Mouse (Mus musculus) stomach, adult 2 months (tissue): ENCODE data around the gene Nacad. TPM values are rescaled to one million over a fixed set of nuclear protein-coding genes. Genes with fewer than 3 reads are reported as not detected.

Experiments
- polyA plus RNA-seq: library from polyadenylated mRNA; depleted of rRNA; stranded (reverse); fragments of >200 nt; gene quantifications from 2 replicates; pipeline ENCODE4 v1.2.3, GENCODE M21; 2012; rRNA removed

The Nacad gene
- polyA plus RNA-seq, result 5.1 and 6.4 TPM in 2 replicates

DNA sequence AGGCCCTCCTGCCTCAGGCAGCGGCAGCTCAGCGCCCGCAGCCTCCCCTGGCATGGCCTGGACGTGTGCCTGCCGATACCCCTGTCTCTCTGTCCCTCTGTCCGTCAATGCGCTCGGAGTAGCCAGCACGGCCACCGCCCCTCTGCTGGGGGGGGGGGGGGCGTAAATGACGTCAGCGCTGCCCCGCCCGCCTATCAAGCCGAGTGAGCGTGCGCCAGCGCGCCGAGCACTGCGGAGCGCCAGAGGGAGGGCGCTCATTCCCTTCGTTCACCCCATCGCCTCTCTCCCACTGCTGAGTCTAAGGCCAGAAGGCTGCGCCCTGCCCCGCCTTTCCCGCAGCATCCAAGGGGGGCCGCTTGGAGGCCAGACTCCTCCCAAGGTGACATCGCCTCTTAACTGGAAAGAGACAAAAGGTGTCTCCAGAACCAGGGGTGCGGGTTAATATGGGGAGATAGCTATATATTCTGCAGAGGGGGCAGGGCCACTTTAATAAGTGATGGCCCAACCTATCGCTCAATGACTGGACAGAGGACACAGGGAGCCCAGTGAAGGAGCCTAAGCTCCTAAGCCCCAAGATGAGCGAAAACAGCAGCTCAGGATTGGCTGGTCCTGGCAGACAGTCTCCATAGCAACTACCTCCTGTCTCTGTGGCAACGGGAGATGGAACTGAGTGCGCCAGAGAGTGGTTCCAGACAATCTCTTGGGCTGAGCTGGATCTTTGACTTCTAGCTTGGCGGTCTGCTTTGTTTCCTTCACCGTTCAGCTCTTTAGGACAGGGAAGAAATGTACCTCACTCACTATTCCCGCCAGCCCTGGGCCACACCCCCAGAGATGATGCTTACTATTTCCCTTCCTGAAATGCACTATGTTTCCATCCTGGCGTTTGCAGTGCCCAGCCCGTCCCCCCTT lies at the start of gene Nacad:
Gene Nacad (minus strand): TSS at position 563 of the 909 bp plus-strand sequence.

DNA sequence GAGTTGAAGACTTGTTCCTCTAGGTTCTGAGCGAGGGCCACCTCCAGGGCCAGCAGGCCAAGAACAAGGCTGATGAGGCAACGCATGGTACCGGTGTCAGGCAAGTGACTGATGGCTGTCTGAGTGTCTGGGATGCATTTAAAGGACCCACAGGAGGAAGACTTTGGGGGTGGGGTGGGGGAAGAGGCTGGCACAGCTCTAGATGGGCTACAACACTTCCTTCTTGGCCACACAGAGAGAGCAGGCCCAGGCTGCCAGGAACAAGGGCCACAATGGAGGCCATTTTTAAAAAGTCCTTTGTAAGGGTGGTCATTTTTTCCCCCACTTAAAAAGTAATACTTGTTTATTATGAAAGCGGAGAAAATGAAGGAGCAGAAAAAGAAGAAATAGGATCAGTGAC lies 32.7 kb upstream of the Nacad start, which contains the start of gene Wap:
Gene Wap (minus strand): TSS at position 101 of the 400 bp plus-strand sequence.

DNA sequence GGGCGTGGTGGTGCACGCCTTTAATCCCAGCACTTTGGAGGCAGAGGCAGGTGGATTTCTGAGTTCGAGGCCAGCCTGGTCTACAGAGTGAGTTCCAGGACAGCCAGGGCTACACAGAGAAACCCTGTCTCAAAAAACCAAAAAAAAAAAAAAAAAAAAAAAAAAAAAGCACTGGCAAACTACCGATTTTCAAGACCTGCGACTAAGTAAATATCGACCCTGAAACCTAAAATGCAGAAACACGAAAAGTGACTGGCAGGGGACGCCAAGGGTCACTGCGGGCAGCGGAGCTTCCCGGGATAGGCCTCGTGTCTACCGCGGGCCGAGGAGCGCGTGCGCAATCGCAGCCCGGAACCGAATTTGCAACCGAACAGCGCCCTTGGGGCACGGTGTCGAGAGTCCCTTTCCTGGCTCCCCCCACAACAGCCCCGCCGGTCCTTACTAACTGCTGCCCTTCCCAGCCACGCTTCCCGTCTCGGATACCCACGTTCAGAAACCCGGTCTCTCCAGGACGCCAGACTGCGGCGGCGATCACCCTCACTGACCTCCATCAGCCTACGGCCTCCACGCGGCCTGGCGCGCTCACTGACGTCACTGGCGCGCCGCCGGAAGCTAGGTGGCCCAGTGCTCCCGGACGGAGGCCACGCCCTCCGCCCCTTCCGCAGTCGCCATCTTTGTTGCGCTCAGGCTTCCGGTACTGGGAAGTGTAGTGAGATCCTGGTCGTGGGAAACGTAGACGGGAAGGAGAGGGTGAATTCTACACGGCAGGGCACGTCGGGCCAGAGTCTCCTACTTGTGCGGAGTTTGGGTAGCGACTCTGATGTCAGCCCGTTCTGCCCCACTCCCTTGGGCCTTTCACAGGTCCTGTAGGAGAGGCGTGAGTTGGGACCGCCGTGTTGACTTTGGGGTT lies 19.9 kb upstream of the Nacad start, which contains the start of gene Tbrg4:
Gene Tbrg4 (minus strand): TSS at position 590 of the 910 bp plus-strand sequence.

Other genes with a start within 250 kb of the Nacad start
- 44.4 and 49.9 TPM in 2 replicates for gene Zmiz2, start 217.0 kb downstream of the Nacad start, polyA plus RNA-seq
- gene Ppia, start 190.6 kb downstream of the Nacad start, polyA plus RNA-seq, result 121 and 182 TPM in 2 replicates
- gene H2afv, start 161.6 kb downstream of the Nacad start, polyA plus RNA-seq, result 8.1 and 10.3 TPM in 2 replicates
- 2.6 and 3.0 TPM in 2 replicates for gene Purb, start 130.1 kb downstream of the Nacad start, polyA plus RNA-seq
- gene Myo1g, start 85.1 kb downstream of the Nacad start, polyA plus RNA-seq, result 2.4 and 4.2 TPM in 2 replicates
- 27.0 and 30.6 TPM in 2 replicates for gene Ccm2, start 59.2 kb downstream of the Nacad start, polyA plus RNA-seq
- gene Tbrg4, start 20.0 kb upstream of the Nacad start, polyA plus RNA-seq, result 64.8 and 67.6 TPM in 2 replicates
- not detected in 2 replicates for gene Wap, start 32.6 kb upstream of the Nacad start, polyA plus RNA-seq
- 4.0 and 4.4 TPM in 2 replicates for gene Ramp3, start 52.5 kb upstream of the Nacad start, polyA plus RNA-seq
- gene Gm11983, start 231.6 kb upstream of the Nacad start, polyA plus RNA-seq, result not detected in 2 replicates